Mouse (Mus musculus): ENCODE measurements around the gene Lrrc3.
A peak's percentile ranks its signal among the peaks of the same experiment; 100 is the strongest.

Gene Lrrc3

GRCm38 (mm10) chr10:77869651-77870050, 32.7 kb downstream of the Lrrc3 start:
- DNase-seq (ENCODE audit: extremely low read depth, low read depth) = no peak

GRCm38 (mm10) chr10:77867546-77867945, 34.8 kb downstream of the Lrrc3 start:
- DNase-seq (ENCODE audit: extremely low read depth, low read depth) = no peak

DNA sequence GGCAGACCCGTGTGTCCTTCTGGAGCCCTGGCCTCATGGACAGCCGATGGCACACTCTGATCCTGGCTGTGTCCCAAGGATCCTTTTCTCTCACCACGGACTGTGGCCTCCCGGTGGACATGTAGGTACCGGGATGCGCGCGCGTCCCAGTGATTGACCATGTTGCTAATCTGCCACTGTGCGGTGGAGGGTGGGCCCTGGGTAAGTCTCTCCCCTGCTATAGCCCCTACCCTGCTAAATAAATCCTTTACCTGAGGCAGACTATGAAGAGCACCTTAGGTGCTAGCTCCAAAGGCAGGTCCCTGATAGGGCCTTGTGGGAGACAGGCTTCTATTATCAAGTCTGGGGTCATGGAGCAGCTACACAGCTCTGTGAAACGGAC, 37.6 kb downstream of the Lrrc3 start:
- DNase-seq (ENCODE audit: extremely low read depth, low read depth) = no peak

DNA sequence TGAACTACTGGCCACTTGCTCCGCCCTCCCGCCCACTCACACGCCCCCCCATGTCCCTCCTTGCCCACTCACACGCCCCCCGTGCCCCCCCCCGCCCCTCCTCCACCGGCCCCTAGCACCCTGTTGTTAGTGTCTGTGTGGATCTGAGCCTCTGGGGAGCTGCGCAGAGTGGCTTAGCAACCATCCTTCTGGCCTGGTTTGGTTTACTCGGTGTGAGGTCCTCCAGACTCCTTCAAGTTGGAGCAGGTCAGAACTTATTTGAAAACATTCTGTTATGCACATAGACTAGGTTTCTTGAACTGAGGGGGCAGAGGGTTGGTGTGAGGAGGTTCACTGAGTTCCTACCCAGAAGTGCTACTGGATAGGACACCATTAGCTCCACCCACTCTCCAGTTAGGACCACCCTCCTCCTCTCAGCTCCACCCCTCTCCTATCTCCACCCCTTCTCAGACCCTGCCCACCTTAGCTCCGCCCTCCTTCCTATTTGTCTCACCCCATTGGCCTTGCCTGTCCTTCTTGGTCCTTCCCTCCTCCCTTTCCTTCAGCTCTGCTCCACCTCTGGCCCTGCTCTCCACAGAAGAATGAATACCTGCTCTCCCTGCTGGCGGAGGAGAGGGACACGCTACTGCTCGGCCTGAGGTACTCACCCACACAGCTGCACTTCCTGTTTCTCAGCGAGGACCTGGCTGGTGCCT, 38.1 kb downstream of the Lrrc3 start:
- DNase-seq (ENCODE audit: extremely low read depth, low read depth) = peak; percentile 92

- DNase-seq (ENCODE audit: extremely low read depth, low read depth) = no peak
These were observed 40.7 kb downstream of the Lrrc3 start, which contains the start of gene Gm3285 for GRCm38 (mm10) chr10:77861675-77862074. TSS of gene Gm3285 (plus strand) at chr10:77861975.

- no peak for DNase-seq (ENCODE audit: extremely low read depth, low read depth)
These were observed 49.8 kb downstream of the Lrrc3 start, which contains the start of gene Gm10318 for GRCm38 (mm10) chr10:77852559-77852958. TSS of gene Gm10318 (plus strand) at chr10:77852859.

Data from MEL-GATA-1-ER (cell line).